Mouse (Mus musculus): ENCODE data around the gene Itgb7. TPM values are rescaled to one million over a fixed set of nuclear protein-coding genes. Genes with fewer than 3 reads are reported as not detected.

The Itgb7 gene
- total RNA-seq, 4 experiments from 2014 or later = 0.97 to 3.3 (median 1.7) TPM

Other genes with a start within 250 kb of the Itgb7 start
- under 1 TPM in 3 of 4 experiments, not detected in 1; 0.22 to 0.56 (median 0.43) TPM for gene Krt8, start 227.5 kb downstream of the Itgb7 start, total RNA-seq (2022)
- gene Krt18, start 203.8 kb downstream of the Itgb7 start, total RNA-seq (2022) = 1 to 10 TPM in 2 of 4 experiments, under 1 TPM in 1, not detected in 1; 0.23 to 2.4 (median 2.3) TPM
- 100 to 1,000 TPM; 175 to 212 (median 192) TPM for gene Eif4b, start 158.2 kb downstream of the Itgb7 start, total RNA-seq (2022)
- 10 to 100 TPM; 22.4 to 26.9 (median 24.8) TPM for gene Tns2, start 131.5 kb downstream of the Itgb7 start, total RNA-seq (2022)
- gene Spryd3, start 95.7 kb downstream of the Itgb7 start, total RNA-seq (2022) = 100 to 1,000 TPM; 144 to 152 (median 146) TPM
- 10 to 100 TPM; 11.2 to 13.6 (median 12.7) TPM for gene Igfbp6, start 87.6 kb downstream of the Itgb7 start, total RNA-seq (2022)
- under 1 TPM in 2 of 4 experiments, not detected in 2; 0.20 to 0.39 TPM for gene Soat2, start 81.4 kb downstream of the Itgb7 start, total RNA-seq (2022)
- gene Zfp740, start 28.7 kb downstream of the Itgb7 start, total RNA-seq (2022) = 10 to 100 TPM; 74.5 to 85.4 (median 79.0) TPM
- 10 to 100 TPM; 32.4 to 41.6 (median 35.8) TPM for gene Csad, start 27.2 kb downstream of the Itgb7 start, total RNA-seq (2022)
- gene Rarg, start 25.6 kb upstream of the Itgb7 start, total RNA-seq (2022) = 10 to 100 TPM; 14.5 to 20.7 (median 16.5) TPM
- under 1 TPM in 1 of 4 experiments, not detected in 3; 0.16 TPM for gene Gm9918, start 38.6 kb upstream of the Itgb7 start, total RNA-seq (2022)
- gene Mfsd5, start 47.5 kb upstream of the Itgb7 start, total RNA-seq (2022) = 10 to 100 TPM; 36.9 to 41.8 (median 38.5) TPM
- gene Espl1, start 64.3 kb upstream of the Itgb7 start, total RNA-seq (2022) = 1 to 10 TPM in 2 of 4 experiments, under 1 TPM in 2; 0.67 to 2.4 (median 1.1) TPM
- 100 to 1,000 TPM; 400 to 493 (median 445) TPM for gene Pfdn5, start 94.2 kb upstream of the Itgb7 start, total RNA-seq (2022)
- gene Myg1, start 99.8 kb upstream of the Itgb7 start, total RNA-seq (2022) = 10 to 100 TPM; 66.5 to 76.4 (median 71.6) TPM
- 10 to 100 TPM; 20.6 to 33.5 (median 24.7) TPM for gene Aaas, start 118.8 kb upstream of the Itgb7 start, total RNA-seq (2022)
- under 1 TPM; 0.37 to 0.78 (median 0.59) TPM for gene Sp7, start 135.2 kb upstream of the Itgb7 start, total RNA-seq (2022)
- gene Sp1, start 174.2 kb upstream of the Itgb7 start, total RNA-seq (2022) = 10 to 100 TPM; 27.4 to 30.1 (median 28.8) TPM
- gene Amhr2, start 213.4 kb upstream of the Itgb7 start, total RNA-seq (2022) = 1 to 10 TPM in 2 of 4 experiments, under 1 TPM in 2; 0.40 to 2.0 (median 1.1) TPM
- 10 to 100 TPM; 34.4 to 49.3 (median 40.9) TPM for gene Prr13, start 227.1 kb upstream of the Itgb7 start, total RNA-seq (2022)
- gene Pcbp2, start 238.6 kb upstream of the Itgb7 start, total RNA-seq (2022) = 100 to 1,000 TPM; 489 to 507 (median 494) TPM

All from layer of hippocampus, adult 8-10 months (tissue).